Mouse (Mus musculus) ES-Bruce4 (cell line): ENCODE measurements around the gene Gm17268. TPM values are rescaled to one million over a fixed set of nuclear protein-coding genes. Genes with fewer than 3 reads are reported as not detected.

Source experiments
- H3K27ac ChIP-seq: 2 replicates; pipeline ENCODE4 v1.5.1; 2012; ENCODE audit warnings: low read length, inconsistent platforms; ENCODE audit not compliant: insufficient read depth
- H3K27me3 ChIP-seq: 2 replicates; pipeline ENCODE4 v1.6.1; 2012; ENCODE audit warnings: mild to moderate bottlenecking, low read length, inconsistent platforms; ENCODE audit not compliant: control insufficient read depth, poor library complexity, insufficient read depth, severe bottlenecking
- H3K36me3 ChIP-seq: 2 replicates; pipeline ENCODE4 v1.6.1; 2012; ENCODE audit warnings: inconsistent platforms, mild to moderate bottlenecking, low read length, moderate library complexity; ENCODE audit not compliant: control insufficient read depth, poor library complexity, insufficient read depth, severe bottlenecking
- H3K4me1 ChIP-seq: one replicate; pipeline ENCODE4 v1.8.1; 2011; ENCODE audit warnings: low read length; ENCODE audit not compliant: control insufficient read depth, insufficient read depth
- H3K4me3 ChIP-seq: 2 replicates; pipeline ENCODE4 v1.5.1; 2011; ENCODE audit warnings: low read depth, mild to moderate bottlenecking, low read length
- H3K9ac ChIP-seq: 2 replicates; pipeline ENCODE4 v1.6.1; 2012; ENCODE audit warnings: low read depth, mild to moderate bottlenecking, inconsistent platforms; ENCODE audit not compliant: poor library complexity, severe bottlenecking
- H3K9me3 ChIP-seq: replicated peaks from 2 replicates; pipeline ENCODE4 v1.6.1; 2012; ENCODE audit warnings: mild to moderate bottlenecking, low read length, inconsistent platforms; ENCODE audit not compliant: control insufficient read depth, poor library complexity, insufficient read depth, severe bottlenecking
- CTCF ChIP-seq: IDR thresholded peaks from one replicate; pipeline ENCODE4 v1.8.1; 2011; ENCODE audit warnings: low read depth, low read length
- EP300 ChIP-seq: IDR thresholded peaks from 2 replicates; pipeline ENCODE4 v1.6.1; 2011; ENCODE audit warnings: low read depth, low read length; ENCODE audit not compliant: insufficient read depth
- POLR2A ChIP-seq: IDR thresholded peaks from one replicate; pipeline ENCODE4 v1.8.1; 2011; ENCODE audit warnings: low read length; ENCODE audit not compliant: insufficient read depth
- polyA plus RNA-seq: library from polyadenylated mRNA; stranded (reverse); fragments of >200 nt; gene quantifications from 2 replicates; pipeline ENCODE4 v1.2.4, GENCODE M21; 2011; ENCODE audit warnings: low read depth; ENCODE audit not compliant: missing spikeins, insufficient read depth, insufficient read length

The Gm17268 gene
- polyA plus RNA-seq, 1 experiment, result not detected

- no peaks in the 10 kb centered on the region for H3K27me3 ChIP-seq
- no peak within 1 kb of the TSS for H3K27ac ChIP-seq
- H3K4me1 ChIP-seq, result no peaks in the 10 kb centered on the region
- TF ChIP-seq CTCF (no peak), EP300 (no peak), POLR2A (no peak)
- no peaks in the 10 kb centered on the region for H3K36me3 ChIP-seq
- H3K9ac ChIP-seq, result no peak within 1 kb of the TSS
- H3K4me3 ChIP-seq, result no peak within 1 kb of the TSS
- H3K9me3 ChIP-seq, result no peaks in the 10 kb centered on the region
Observed at GRCm38 (mm10) chr11:82057646-82058045, 19.3 kb upstream of the Gm17268 start, which contains the start of gene Ccl11. Gene Ccl11 (plus strand): TSS chr11:82057823.

DNA sequence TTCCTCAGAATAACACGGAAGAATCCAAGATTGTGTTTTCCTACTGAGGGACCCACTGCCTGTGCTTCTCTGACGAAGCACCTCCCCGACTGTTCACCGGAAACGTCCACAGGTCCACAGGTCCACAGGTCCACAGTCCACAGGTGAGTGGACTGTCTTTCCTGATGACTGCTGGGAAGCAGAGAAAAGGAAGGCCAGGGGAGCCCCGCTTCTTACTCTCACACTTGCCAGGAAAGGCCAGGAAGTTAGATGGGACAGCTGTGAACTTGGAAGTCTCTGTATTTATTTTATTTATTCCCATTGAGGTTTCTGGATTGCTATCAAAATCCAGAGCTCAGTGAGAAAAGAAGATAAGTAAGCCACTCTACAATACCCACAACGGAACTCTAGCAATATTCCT is 15.5 kb upstream of the Gm17268 start:
- H3K9ac ChIP-seq, result no peak overlapping the region
- no peak overlapping the region for H3K4me3 ChIP-seq
- H3K27ac ChIP-seq, result no peak overlapping the region
- TF ChIP-seq EP300 (no peak), POLR2A (no peak), CTCF (no peak)
- no peaks in the 10 kb centered on the region for H3K36me3 ChIP-seq
- H3K27me3 ChIP-seq, result no peaks in the 10 kb centered on the region
- no peaks in the 10 kb centered on the region for H3K9me3 ChIP-seq
- no peaks in the 10 kb centered on the region for H3K4me1 ChIP-seq

GRCm38 (mm10) chr11:82047746-82048415 is 9.5 kb upstream of the Gm17268 start:
- TF ChIP-seq EP300 (no peak), POLR2A (no peak), CTCF (peak; percentile 41)
- no peak overlapping the region for H3K9ac ChIP-seq
- H3K27me3 ChIP-seq, result no peaks in the 10 kb centered on the region
- H3K4me3 ChIP-seq, result no peak overlapping the region
- H3K4me1 ChIP-seq, result no peaks in the 10 kb centered on the region
- no peaks in the 10 kb centered on the region for H3K9me3 ChIP-seq
- no peak overlapping the region for H3K27ac ChIP-seq
- H3K36me3 ChIP-seq, result no peaks in the 10 kb centered on the region

DNA sequence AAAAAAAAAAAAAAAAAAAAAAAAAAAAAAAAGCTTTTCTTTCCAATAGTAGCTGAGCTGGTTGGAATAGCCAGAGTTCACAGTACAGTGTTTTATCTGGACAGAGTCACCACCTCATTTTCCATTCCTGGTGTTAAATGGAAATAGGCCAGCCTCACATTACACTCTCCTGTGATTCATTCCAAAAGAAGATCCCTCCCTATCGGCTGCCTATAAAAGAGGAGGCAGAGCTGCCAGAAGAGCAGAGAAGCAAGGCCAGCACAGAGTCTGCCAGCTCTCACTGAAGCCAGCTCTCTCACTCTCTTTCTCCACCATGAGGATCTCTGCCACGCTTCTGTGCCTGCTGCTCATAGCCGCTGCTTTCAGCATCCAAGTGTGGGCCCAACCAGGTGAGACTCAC is 7.1 kb upstream of the Gm17268 start, which contains the start of gene Ccl7:
Gene Ccl7 (plus strand): TSS at position 242 of the 400 bp plus-strand sequence.
- Histone ChIP-seq H3K9me3 (no peaks in the 10 kb centered on the region), H3K9ac (no peak within 1 kb of the TSS), H3K4me1 (no peaks in the 10 kb centered on the region), H3K4me3 (no peak within 1 kb of the TSS), H3K36me3 (no peaks in the 10 kb centered on the region), H3K27me3 (no peaks in the 10 kb centered on the region), H3K27ac (no peak within 1 kb of the TSS)
- no peak for TF ChIP-seq CTCF
- no peak for TF ChIP-seq POLR2A
- no peak for TF ChIP-seq EP300

DNA sequence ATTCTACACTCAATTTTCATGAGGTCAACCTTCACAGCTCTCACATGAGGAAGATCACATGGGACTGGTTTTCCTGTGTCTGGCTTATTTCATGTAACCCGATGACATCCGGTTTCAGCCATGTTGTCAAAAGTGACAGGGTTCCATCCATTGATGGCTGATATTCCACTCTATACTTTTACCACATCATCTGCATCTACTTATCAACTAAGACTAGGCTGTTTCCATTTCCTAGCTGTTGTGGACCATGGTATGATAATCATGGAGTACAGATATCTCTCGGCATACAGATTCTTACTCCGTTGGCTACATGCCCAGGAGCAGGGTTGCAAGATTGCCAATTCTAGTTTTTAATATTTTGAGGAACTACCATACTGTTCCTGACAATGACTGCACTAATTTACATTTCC is 3.3 kb upstream of the Gm17268 start:
- no peaks in the 10 kb centered on the region for H3K36me3 ChIP-seq
- no peak overlapping the region for H3K9ac ChIP-seq
- no peaks in the 10 kb centered on the region for H3K4me1 ChIP-seq
- H3K27me3 ChIP-seq, result no peaks in the 10 kb centered on the region
- H3K27ac ChIP-seq, result no peak overlapping the region
- H3K4me3 ChIP-seq, result no peak overlapping the region
- TF ChIP-seq POLR2A (no peak), EP300 (no peak), CTCF (no peak)
- H3K9me3 ChIP-seq, result no peaks in the 10 kb centered on the region

DNA sequence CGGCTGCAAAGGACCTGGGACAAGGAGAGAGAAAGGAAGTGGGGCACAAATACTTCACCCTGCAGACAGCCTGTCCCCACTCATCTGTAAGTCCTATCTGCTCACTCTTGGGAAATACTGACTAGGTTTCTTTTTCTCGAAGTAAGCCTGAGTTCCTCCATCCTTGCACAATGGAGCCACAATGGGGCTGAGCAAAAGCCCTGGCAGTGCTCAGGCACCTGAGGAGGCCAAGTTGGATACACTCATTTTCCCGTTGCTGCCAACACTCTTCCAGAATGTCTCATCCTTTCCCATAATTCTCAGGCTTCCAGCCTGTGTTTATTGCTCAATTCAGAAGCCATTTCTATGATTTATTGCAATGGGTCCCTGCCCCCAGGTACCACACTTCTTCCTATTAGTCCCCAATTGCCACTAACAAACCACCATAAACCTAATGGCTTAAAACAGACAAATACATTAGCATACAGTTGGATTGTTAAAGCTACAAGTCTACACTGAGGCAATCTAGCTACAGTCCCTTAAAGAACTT is 834 bp upstream of the Gm17268 start:
- Histone ChIP-seq H3K9ac (no peak overlapping the region), H3K27ac (no peak overlapping the region), H3K4me3 (no peak overlapping the region), H3K27me3 (no peaks in the 10 kb centered on the region), H3K9me3 (no peaks in the 10 kb centered on the region), H3K4me1 (no peaks in the 10 kb centered on the region), H3K36me3 (no peaks in the 10 kb centered on the region)
- TF ChIP-seq CTCF (no peak), EP300 (no peak), POLR2A (no peak)
